Mouse (Mus musculus) urinary bladder, adult 2 months (tissue): ENCODE data around the gene Lmod2. TPM values are rescaled to one million over a fixed set of nuclear protein-coding genes. Genes with fewer than 3 reads are reported as not detected.

Experiments
- DNase-seq: peaks from one replicate; pipeline ENCODE4 v3.0.0; 2022; ENCODE audit warnings: low spot score
- polyA plus RNA-seq: library from polyadenylated mRNA; depleted of rRNA; stranded (reverse); fragments of >200 nt; gene quantifications from 2 replicates; pipeline ENCODE4 v1.2.3, GENCODE M21; 2012; rRNA removed

The Lmod2 gene
- polyA plus RNA-seq, result 0.03 TPM in 1 of 2 replicates, not detected in the other

GRCm38 (mm10) chr6:24597500-24597899 lies at the start of gene Lmod2:
Lmod2 (plus strand) TSS chr6:24597762.
- DNase-seq, result no peak

DNA sequence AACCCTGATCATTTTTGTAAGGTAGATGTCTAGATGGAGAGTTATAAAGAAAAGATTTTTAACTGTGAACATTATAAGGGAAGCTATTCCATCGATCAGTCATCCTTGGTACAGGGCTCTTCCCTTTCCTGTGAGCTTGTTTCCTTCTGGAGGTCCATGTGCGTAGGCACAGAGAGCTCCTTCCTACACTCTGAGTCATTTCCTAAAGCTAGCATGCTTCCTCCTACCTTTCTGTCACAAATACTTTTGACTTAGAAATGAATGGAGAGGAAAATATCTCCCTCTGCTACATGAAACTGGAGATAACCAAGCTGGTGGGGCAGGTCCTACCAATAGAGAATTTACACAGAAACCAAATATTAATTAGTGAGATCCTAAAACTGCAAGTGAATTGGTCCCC lies 47.8 kb upstream of the Lmod2 start:
- DNase-seq, result no peak

GRCm38 (mm10) chr6:24552046-24552445 lies 45.5 kb upstream of the Lmod2 start:
- no peak for DNase-seq

DNA sequence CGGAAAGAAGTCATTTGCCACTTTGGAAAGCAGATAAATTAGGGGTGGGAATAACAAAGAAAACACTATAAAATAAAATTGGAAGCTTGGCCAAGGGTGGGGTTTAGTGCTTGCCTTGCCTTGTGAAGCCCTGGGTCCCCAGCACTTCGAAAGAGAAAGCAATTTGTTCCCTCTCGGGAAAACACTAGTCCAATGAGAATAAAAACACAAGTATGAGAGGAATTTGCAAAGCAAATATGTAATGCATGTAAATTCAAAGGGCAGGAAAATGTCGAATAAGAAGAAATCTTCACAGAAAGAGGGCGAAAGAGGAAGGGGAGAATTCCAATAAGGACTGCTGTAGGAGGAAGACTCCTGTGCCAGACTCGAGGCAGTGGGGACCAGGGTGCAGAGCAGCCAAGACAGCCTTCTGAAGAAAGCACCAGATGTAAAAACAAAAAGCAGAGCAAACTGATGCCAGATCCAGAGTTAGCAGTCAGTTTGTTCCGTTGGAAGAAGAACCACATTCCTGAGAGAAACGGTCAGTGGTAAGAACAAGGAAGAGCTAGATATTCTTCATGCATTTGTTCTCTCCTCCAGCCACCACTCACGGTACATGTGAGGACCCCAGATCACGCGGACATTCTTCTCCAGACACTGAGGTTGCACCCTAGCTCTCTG lies 43.0 kb upstream of the Lmod2 start:
- DNase-seq, result no peak

- no peak for DNase-seq
These were observed 42.1 kb upstream of the Lmod2 start for GRCm38 (mm10) chr6:24555488-24555887.

DNA sequence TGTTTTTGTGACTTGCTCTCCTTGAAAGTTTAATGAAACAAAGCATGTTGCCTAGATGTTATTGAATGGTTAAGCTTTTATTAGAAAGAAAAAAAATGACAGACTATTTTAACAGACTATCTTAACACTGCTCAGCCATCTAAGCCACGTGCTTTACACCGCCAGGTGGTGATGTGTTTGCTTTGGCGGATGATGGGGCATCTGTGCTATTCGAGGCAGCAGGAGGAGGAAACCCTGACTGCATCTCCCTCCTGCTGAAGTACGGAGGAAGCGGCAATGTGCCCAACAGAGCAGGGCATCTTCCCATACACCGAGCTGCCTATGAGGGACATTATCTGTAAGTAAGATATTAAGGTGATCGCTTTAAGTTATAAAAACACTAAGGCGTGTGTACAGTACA lies 33.5 kb upstream of the Lmod2 start:
- DNase-seq, result no peak

- DNase-seq, result no peak
These were observed 32.7 kb upstream of the Lmod2 start for GRCm38 (mm10) chr6:24564886-24565285.

GRCm38 (mm10) chr6:24568963-24569362 lies 28.6 kb upstream of the Lmod2 start:
- no peak for DNase-seq

GRCm38 (mm10) chr6:24569711-24570110 lies 27.9 kb upstream of the Lmod2 start:
- no peak for DNase-seq

GRCm38 (mm10) chr6:24570278-24570677 lies 27.3 kb upstream of the Lmod2 start:
- no peak for DNase-seq

DNA sequence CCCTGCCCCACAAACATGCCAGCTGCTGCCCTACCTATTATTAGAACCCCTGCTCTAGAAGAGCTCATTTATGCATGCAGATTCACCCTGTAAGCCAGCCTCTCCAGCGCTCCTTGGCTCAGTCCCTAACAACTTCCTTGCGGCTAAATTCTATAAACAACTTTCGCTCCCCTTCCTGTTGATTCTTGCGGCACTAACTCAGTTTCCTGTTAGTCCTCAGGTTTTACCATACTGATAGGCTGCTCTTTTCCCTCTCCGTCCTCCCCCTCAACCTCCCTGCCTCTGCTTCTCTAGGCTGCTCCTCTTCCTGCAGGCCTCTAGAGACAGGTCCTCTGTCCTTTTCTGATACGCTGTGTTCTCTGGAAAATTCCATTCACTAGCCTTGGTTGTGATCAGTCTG lies 26.4 kb upstream of the Lmod2 start:
- no peak for DNase-seq

DNA sequence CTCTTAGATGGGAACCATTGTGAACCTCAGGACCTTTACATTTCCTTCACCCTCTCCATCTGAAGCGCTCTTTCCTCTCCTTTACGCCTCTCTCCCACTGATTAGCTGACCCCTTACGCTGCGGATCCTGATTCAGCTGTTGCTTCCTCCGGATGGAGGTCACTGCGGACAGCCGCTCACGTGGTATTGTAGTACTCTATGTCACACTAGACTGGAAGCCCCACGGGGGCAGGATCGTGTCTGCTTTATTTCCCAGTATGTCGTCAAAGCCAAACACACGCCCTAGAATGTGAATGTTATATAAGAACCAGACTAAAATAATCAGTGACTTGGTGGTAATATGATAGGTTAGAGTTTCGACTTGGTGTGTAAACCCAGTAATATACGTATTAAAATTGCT lies 25.1 kb upstream of the Lmod2 start:
- DNase-seq, result no peak

DNA sequence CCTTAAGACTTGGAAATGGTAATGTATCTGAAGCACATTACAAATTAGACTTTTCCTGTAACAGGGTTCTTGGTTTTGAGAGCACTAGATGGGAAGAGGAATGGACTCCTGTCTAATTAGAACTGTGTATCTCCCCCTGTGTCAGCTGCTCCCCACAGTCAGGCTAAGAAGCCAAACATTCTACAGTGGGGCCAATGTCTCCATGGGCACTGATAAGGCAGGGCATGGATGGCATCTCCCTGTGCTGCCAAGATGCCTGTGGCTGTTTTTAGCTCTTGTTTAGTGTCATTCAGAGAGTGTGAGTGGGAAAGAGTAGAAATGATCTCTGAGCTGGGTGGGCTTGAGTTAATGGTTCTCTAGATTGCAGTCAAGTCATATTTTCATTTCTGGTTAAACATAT lies 24.2 kb upstream of the Lmod2 start:
- DNase-seq, result no peak

DNA sequence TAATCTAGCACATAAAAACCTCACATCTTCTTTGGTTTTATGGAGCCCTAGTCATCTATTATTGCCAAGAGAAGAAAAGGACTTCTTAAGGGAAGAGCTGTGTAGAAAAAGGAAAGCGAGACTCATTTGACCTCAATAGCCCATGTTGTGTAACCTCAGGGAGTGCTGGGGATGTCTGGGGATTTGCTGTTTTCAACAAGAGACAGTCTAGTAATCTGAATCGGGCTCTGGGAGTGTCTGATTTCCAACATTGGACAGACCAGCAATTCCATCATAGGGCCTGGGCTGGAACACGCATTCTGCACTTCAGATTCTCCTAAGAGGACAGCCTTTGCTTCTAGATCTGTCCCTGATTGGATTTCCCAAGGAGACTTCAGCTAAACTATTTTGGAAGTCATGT lies 14.1 kb upstream of the Lmod2 start:
- no peak for DNase-seq

- DNase-seq, result no peak
These were observed 11.9 kb upstream of the Lmod2 start for GRCm38 (mm10) chr6:24585431-24586310.

DNA sequence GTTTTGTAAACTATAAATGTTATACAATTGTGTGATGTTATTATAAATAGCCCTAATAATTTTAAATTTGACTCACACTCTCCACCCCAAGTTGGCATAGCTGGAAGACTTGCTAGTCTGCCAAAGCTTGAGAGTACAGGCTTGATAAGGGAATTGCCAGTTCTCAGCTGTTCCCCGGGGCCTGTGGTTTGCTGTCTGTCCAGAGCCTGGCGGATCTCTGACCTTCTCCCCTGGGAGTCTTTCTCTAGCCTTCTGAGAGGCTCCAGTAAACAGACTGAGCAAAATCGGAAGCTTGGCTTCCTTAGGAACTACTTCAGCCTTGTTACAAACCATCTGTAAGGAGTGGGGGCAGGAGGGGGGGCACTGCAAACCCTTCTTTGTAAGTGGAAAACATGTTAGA lies 10.7 kb upstream of the Lmod2 start:
- DNase-seq, result no peak

- DNase-seq, result no peak
These were observed 7.3 kb upstream of the Lmod2 start for GRCm38 (mm10) chr6:24590282-24590681.

GRCm38 (mm10) chr6:24591525-24592218 lies 5.9 kb upstream of the Lmod2 start:
- DNase-seq, result no peak

DNA sequence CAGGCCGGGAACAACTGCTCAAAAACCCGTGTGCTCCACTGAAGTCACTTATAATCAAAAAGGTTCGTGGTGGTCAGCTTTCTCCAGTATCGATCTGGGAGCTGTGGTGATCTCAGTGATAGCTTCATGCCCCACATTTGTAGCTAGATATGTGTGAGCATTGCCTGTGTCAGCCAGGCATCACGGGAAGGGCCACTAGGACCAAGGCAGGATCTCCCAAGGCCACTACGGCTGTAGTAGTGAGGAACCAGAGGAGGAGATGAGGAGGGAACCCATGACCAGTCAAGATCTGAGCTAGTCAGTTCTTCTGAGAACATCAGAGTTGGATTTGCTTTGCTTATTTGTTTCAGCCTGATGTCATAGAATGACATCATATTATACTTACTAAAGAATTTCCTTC lies 1.6 kb downstream of the Lmod2 start:
- no peak for DNase-seq

DNA sequence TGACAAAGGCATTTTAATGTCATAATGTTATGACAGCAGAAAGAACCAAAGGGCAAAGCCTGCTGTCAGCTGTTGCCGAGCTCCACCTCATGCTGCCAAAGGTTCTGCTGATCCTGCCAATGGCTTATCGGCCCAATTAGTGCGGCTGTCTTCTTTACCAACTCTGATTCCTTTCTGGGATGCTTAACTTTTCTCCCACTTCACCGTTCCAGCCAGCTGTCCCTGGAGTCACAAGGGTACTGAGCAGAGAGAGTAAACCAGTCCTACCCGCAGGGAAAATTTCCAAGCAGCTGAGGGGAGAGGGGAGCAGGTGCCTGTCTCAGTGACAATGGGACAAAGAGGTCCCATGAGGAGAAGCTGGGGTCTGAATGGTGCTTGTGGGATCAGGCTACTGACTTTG lies 2.1 kb downstream of the Lmod2 start:
- DNase-seq, result no peak

DNA sequence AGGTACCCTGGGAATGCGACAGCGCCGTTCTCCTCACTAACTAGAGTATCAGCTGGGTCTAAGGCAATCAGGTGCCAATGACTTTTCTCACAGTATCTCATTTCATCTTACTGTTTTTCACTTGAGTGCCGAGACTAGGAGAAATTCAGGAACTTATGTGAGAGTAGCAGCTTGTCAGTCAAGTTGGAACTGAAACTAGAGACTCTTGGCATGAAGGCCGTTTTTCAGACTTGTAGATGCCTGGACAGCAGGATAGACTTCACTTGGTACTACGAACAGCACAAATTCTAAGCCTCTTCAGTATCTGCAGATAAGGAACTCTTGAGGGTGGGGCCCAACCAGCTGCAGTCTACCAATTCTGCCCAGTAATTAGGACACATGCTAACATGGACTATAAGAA lies 2.6 kb downstream of the Lmod2 start:
- no peak for DNase-seq

DNA sequence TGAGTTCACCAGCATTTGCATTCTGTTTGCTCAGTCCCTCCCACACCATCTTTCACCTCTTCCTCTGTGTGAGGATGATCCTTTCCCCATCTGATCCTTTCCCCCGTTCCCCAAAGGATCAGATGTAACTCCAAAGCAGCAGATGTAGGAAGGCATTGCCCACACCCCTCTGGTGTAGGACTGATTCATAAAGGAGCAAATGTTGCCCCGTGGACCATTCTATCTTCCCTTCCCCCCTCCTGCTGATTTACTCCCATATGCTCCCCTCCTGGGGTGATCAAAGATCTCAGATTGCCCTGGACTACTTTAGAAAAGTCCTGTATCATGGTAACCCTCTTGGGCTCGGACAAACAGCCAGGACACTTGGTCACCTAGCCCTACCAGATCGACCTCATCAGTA lies 3.2 kb downstream of the Lmod2 start:
- DNase-seq, result no peak

DNA sequence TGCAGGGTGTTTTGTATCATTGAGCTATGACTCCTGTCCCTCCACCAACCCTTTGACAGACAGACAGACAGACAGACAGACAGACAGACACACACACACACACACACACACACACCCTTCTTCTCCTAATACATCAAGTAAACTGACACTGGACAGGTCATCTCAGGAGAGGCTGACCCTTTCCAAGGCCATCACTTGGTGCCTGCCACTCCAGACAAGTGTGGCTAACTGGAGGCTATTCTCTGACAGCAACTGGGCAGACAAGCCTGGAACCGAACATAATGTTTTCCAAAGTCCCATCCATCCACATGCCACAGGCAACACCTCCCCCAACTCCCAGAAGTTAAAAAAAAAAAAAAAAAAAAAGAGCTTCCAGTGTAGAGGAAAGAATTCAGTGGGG lies 4.1 kb downstream of the Lmod2 start:
- DNase-seq, result no peak
